Mouse (Mus musculus) stomach, embryonic 16.5 days (tissue): ENCODE data around the gene Tcf3. TPM values are rescaled to one million over a fixed set of nuclear protein-coding genes. Genes with fewer than 3 reads are reported as not detected.
A peak's percentile ranks its signal among the peaks of the same experiment; 100 is the strongest.

Experiments used
- ATAC-seq: fragments of 200-750 bp; cut with Nextera tagmentation; 2 replicates; pipeline ENCODE4 v1.8.0; 2017; ENCODE audit warnings: moderate number of reproducible peaks, moderate TSS enrichment; ENCODE audit not compliant: insufficient read depth, low FRiP score
- H3K27ac ChIP-seq: fragments of 300-500 bp; sonication (generic); 2 replicates; pipeline ENCODE4 v1.5.1; 2014; ENCODE audit warnings: low read length
- H3K27me3 ChIP-seq: fragments of 300-500 bp; sonication (generic); 2 replicates; pipeline ENCODE4 v1.6.1; 2014; ENCODE audit warnings: low read length, control low read depth, mixed read lengths; ENCODE audit not compliant: control insufficient read depth, insufficient read depth
- H3K36me3 ChIP-seq: fragments of 300-500 bp; sonication (generic); 2 replicates; pipeline ENCODE4 v1.6.1; 2014; ENCODE audit warnings: low read length; ENCODE audit not compliant: control insufficient read depth, insufficient read depth
- H3K4me1 ChIP-seq: fragments of 300-500 bp; sonication (generic); 2 replicates; pipeline ENCODE4 v1.6.1; 2014; ENCODE audit warnings: low read length, control low read depth, mixed read lengths; ENCODE audit not compliant: control insufficient read depth, insufficient read depth
- H3K4me2 ChIP-seq: fragments of 300-500 bp; sonication (generic); 2 replicates; pipeline ENCODE4 v1.6.1; 2014; ENCODE audit warnings: low read depth, low read length, mixed read lengths
- H3K4me3 ChIP-seq: fragments of 300-500 bp; sonication (generic); replicated peaks from 2 replicates; pipeline ENCODE4 v1.5.1; 2014; ENCODE audit warnings: mild to moderate bottlenecking, low read length
- H3K9ac ChIP-seq: fragments of 300-500 bp; sonication (generic); 2 replicates; pipeline ENCODE4 v1.6.1; 2014; ENCODE audit warnings: low read length
- H3K9me3 ChIP-seq: fragments of 300-500 bp; sonication (generic); replicated peaks from 2 replicates; pipeline ENCODE4 v1.6.1; 2016; ENCODE audit warnings: low read length, control low read depth; ENCODE audit not compliant: control insufficient read depth
- WGBS: fragments of 180-500 bp; shearing (Covaris S2); extraction: QIAGEN DNeasy Blood & Tissue Kit; methylation state at CpG from one replicate; pipeline ENCODE4 v1.1.7; 2014; 5-methylcytosine and 5-hydroxymethylcytosine counted together
- polyA plus RNA-seq: library from polyadenylated mRNA; unstranded; fragments of >200 nt; fragmentation: Nextera tagmentation; extraction: Ambion mirVana; gene quantifications from 2 replicates; pipeline ENCODE4 v1.2.1, GENCODE M21; 2015

Gene Tcf3
- polyA plus RNA-seq, 1 experiment from 2014 or later, result 57.9 TPM

DNA sequence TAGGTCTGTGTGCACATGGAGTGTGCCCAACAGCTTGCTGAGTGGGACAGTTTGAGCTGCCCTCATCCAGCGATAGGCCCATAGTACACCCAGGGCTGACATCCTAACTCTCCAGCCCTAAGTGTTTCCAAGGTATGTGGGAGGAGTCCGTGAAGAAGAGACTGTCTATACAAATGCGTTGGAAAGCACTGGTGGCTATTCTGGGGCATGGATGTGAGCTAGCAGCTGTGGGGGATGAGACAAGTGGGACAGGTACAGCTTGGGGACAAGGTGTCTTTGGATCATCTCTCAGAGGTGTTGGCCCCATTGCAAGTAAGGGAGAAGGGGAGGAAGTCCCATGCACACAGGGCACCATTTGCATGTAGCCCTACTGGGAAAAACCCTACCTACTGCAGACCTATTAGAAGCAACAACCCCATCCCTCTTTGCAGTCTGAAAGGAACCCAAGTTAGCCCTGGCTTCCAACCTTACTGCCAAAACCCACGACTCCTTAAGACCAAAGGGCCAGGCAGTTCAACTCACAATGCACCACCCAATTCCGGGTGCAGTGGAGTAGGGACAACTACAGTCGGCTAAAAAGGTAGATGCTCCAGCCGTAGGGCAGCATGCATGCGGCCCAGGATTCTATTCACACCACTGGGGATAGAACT, 35.8 kb downstream of the Tcf3 start:
- WGBS, result 35% methylated on average over 8 of the region's 8 CpGs
- H3K27me3 ChIP-seq, result no peaks in the 10 kb centered on the region

DNA sequence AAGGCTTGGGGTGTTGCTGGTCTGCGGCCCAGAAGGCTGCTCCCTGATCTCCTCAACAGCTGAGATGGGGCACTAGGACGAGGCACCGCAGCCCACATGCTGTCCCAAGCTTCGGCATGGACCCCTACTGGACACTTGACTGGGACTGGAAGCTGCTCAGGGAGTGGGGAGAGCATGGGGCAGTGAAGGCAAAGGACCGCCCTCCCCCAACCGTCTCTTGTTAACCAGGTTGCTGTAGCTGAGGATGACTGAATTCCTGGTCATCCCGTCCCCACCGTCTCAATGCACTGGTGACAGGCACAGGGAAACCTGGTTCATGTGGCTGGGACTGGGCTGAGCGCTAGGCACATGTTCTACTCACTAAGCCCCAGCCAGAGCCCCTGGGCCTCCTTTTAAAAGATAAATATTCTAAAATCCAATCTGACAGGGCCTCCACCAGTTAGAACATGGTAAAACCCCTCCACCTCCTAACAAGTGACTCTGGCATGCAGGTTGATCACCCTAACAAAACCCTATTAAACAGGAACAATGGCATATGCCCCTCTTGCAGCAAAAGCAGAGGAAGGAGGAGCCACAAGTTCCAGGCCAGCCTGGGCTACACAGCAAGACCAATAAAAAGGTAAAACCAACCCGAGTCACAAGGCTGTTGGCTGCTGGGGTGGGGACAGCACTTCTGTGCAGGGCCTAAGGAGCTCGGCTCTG, 36.5 kb downstream of the Tcf3 start:
- H3K4me2 ChIP-seq, result peak overlapping the region; percentile 95
- no peak for ATAC-seq
- no peaks in the 10 kb centered on the region for H3K9me3 ChIP-seq
- peak overlapping the region; percentile 81 for H3K4me3 ChIP-seq
- H3K27me3 ChIP-seq, result no peaks in the 10 kb centered on the region
- H3K36me3 ChIP-seq, result peaks cover 31% of the 10 kb centered on the region
- WGBS, result 80% methylated on average over 11 of the region's 11 CpGs
- H3K27ac ChIP-seq, result peak overlapping the region; percentile 100
- peaks cover 20% of the 10 kb centered on the region for H3K4me1 ChIP-seq
- peak overlapping the region; percentile 94 for H3K9ac ChIP-seq

More for the DNA sequence above, 35.8 kb downstream of the Tcf3 start:
- H3K27ac ChIP-seq, result peak overlapping the region; percentile 100
- peaks cover 20% of the 10 kb centered on the region for H3K4me1 ChIP-seq
- peak overlapping the region; percentile 94 for H3K9ac ChIP-seq
- peak overlapping the region; percentile 95 for H3K4me2 ChIP-seq
- no peaks in the 10 kb centered on the region for H3K9me3 ChIP-seq
- peak overlapping the region; percentile 81 for H3K4me3 ChIP-seq
- ATAC-seq, result no peak
- H3K36me3 ChIP-seq, result peaks cover 29% of the 10 kb centered on the region

DNA sequence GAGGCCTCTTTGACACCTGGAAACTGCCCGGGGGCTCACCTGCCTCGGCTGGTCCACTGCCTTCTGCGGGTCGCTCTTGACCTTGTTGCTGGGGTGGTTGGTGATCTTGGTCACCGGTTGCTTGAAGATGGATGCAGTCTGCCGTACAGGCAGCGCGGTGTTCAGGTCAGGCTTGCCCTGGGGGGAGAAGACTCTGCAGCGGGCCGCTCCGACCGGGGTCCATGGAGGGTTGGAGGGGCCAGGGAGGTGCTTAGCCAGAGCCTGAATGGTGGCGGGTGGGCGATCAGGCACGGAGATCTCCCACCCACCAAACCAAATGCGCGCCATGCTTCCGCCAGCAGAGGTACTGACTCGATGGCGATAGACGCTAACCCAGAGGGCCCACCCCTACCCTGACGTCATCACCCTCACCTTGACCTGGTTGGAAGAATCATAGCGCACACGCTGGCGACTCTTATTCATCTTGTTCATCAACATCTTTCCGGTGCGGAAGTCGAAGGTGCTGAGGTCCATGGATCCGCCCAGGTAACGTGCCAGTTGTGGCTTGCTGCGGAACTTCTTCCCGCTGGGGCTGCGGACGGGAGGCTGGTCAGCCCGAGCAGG, 38.3 kb downstream of the Tcf3 start:
- no peak overlapping the region for H3K9ac ChIP-seq
- H3K27ac ChIP-seq, result no peak overlapping the region
- H3K27me3 ChIP-seq, result no peaks in the 10 kb centered on the region
- H3K4me1 ChIP-seq, result peaks cover 18% of the 10 kb centered on the region
- H3K4me2 ChIP-seq, result no peak overlapping the region
- H3K9me3 ChIP-seq, result no peaks in the 10 kb centered on the region
- no peak overlapping the region for H3K4me3 ChIP-seq
- WGBS, result 95% methylated on average over 35 of the region's 35 CpGs
- no peak for ATAC-seq
- H3K36me3 ChIP-seq, result peaks cover 37% of the 10 kb centered on the region

DNA sequence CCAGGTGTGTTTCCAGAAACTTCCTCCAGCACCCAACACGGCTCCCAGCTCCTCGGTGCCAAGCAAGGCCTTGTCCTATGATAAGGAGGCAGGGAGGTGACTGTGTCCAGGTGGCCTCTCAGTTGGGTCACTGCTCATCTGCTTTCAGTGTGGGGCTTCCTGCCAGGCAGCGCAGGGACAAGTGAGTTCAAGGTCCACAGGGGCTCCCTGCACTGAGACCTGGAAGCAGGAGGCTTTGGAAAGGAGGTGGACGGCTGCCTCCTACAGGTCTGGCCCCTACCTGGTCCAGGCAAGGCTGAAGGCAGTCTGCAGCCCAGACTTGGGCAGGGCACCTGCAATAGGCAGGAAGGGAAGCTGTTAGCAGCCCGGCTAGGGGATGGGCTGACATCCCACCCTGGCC, 40.8 kb downstream of the Tcf3 start:
- no peaks in the 10 kb centered on the region for H3K27me3 ChIP-seq
- no peaks in the 10 kb centered on the region for H3K9me3 ChIP-seq
- no peak overlapping the region for H3K9ac ChIP-seq
- H3K27ac ChIP-seq, result no peak overlapping the region
- H3K4me1 ChIP-seq, result peaks cover 18% of the 10 kb centered on the region
- ATAC-seq, result no peak
- WGBS, result 86% methylated on average over 5 of the region's 5 CpGs
- H3K4me3 ChIP-seq, result no peak overlapping the region
- H3K4me2 ChIP-seq, result no peak overlapping the region
- H3K36me3 ChIP-seq, result peaks cover 37% of the 10 kb centered on the region

DNA sequence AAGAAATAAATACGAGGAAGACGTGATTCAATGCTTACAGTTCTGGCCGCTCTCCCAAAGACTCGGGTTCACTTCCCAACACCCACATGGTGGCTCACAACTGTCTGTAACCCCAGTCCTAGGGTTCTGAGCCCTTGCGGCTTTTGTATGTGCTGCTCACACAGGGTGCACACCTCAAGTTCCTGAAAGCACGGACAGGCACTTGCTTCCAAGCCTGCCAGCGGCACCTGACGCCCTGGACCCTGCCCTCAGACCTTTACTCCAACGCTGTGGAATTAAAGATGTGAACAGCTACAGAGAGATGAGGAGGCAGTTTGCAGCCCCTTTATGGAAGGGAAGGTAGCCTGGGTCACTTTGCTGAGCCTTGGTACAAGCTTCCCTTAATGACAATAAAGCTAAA, 42.8 kb downstream of the Tcf3 start:
- Histone ChIP-seq H3K9ac (no peak overlapping the region), H3K9me3 (no peaks in the 10 kb centered on the region), H3K27ac (no peak overlapping the region), H3K36me3 (peaks cover 37% of the 10 kb centered on the region), H3K4me1 (peaks cover 9% of the 10 kb centered on the region), H3K4me2 (no peak overlapping the region), H3K4me3 (no peak overlapping the region), H3K27me3 (no peaks in the 10 kb centered on the region)
- WGBS, result 61% methylated on average over 9 of the region's 9 CpGs
- ATAC-seq, result no peak

DNA sequence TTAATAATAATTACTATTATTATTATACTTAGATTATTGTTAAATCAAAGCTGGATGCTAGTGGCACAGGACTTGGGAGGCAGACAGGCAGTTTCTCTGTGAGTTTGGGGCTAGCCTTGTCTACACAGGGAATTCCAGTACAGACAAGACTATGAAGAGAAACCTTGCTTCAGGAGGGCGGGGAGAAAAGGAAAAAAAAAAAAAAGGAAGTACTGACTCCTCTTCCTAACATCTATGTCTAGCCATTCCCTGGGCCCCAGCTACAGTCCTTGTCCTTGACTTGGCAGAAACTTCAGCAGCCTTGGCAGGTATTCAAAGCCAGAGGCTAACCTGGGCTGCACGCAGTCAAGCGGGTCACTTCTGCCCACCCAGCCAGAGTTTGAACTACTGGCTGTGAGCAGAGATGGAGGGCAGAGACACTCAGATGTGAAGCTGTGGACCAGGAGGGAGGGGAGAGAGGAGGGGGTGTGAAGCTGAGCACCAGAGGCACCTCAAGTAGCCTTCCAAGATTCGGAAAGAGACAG, 44.2 kb downstream of the Tcf3 start:
- 67% methylated on average over 4 of the region's 4 CpGs for WGBS
- no peaks in the 10 kb centered on the region for H3K27me3 ChIP-seq
- no peak overlapping the region for H3K9ac ChIP-seq
- H3K4me1 ChIP-seq, result peaks cover 22% of the 10 kb centered on the region
- H3K4me2 ChIP-seq, result no peak overlapping the region
- no peak overlapping the region for H3K27ac ChIP-seq
- H3K4me3 ChIP-seq, result no peak overlapping the region
- H3K9me3 ChIP-seq, result no peaks in the 10 kb centered on the region
- ATAC-seq, result no peak
- peaks cover 24% of the 10 kb centered on the region for H3K36me3 ChIP-seq

DNA sequence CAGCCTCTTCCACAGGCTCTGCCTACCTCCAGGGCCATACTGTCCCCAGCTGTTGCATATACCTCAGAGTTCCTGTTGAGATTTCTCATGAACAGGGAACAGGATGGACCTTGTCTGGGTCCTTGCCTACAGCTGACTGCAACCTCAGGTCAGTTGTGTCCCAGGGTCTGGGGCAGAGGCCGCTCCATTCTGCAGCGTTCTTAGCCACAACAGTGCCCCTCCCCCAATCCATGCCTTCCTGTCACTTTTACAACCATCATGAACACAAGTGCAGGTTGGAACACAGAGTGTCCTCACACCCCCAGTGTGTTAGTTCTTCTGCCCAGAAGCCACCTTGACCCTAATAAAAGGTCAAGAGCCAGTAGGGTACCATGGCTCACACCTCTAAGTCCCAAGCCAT, 44.7 kb downstream of the Tcf3 start:
- Histone ChIP-seq H3K4me3 (no peak overlapping the region), H3K27ac (no peak overlapping the region), H3K9me3 (no peaks in the 10 kb centered on the region), H3K36me3 (peaks cover 19% of the 10 kb centered on the region), H3K4me2 (no peak overlapping the region), H3K27me3 (no peaks in the 10 kb centered on the region), H3K4me1 (peaks cover 25% of the 10 kb centered on the region), H3K9ac (peak overlapping the region; percentile 81; the same call in 1 of the 2 replicates)
- ATAC-seq, result no peak
- WGBS, result 29% methylated on average over 2 of the region's 2 CpGs

DNA sequence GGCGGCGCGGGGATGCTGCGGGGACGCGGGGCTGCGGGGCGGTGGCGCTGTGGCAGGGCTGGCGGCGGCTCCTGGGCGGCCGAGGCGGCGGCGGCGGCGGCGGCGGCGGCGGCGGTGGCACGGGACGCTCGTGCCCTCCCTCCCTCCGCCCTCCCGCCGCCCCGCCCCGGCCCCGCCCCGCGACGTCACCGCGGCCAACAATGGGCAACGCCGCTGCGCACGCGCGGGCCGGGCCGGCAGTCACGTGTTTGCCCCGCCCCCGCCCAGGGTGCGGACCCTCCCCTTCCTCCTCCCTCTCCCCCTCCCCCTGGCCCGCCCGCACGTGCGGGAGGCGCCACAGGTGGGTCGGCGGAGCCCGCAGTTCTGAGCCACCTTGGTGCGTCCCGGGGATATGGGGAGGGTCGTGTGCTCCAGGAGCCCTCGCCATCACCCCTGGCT, 45.9 kb downstream of the Tcf3 start, which contains the start of gene Mex3d:
TSS of gene Mex3d (minus strand) at position 138 of the 438 bp plus-strand sequence.
- Histone ChIP-seq H3K36me3 (peaks cover 11% of the 10 kb centered on the region), H3K4me3 (peak within 1 kb of the TSS; percentile 80), H3K4me1 (peaks cover 28% of the 10 kb centered on the region), H3K27ac (peak within 1 kb of the TSS; percentile 82), H3K9me3 (no peaks in the 10 kb centered on the region), H3K9ac (peak within 1 kb of the TSS; percentile 98), H3K27me3 (no peaks in the 10 kb centered on the region), H3K4me2 (peak within 1 kb of the TSS; percentile 80)
- peak; percentile 71 for ATAC-seq
- 0% methylated on average over 10 of the region's 61 CpGs for WGBS
